In genomic region chr6:99599651-99600050, GRCm38 (mm10) we compare ENCODE assay signal across 10 mouse cellular contexts.
DNase-seq lines count a peak whose midpoint lies in the region; ATAC-seq and TF ChIP-seq lines count a peak whose summit lies in the region.
"Had no signal": no experiment of that assay in that cellular context is flagged by ENCODE, and none has a peak within 500 bp of the region (broad histone marks: within the 10 kb centered on the region; RNA-seq: fewer than 3 reads in every experiment).

No protein-coding gene starts in this region.

- no peak for TF ChIP-seq CTCF in lung, postnatal 0 days (IDR thresholded peaks at IDR 0.05)
- TF ChIP-seq CTCF in stomach, postnatal 0 days (IDR thresholded peaks at IDR 0.05; ENCODE audit: low read depth) = no peak

- H3K36me3 ChIP-seq in lung, postnatal 0 days (ENCODE audit: insufficient read depth, low read length) = no peaks in the 10 kb centered on the region
- H3K36me3 ChIP-seq in midbrain, embryonic 10.5 days = no peaks in the 10 kb centered on the region
- H3K36me3 ChIP-seq in stomach, postnatal 0 days (ENCODE audit: control insufficient read depth, insufficient read depth, low read length) = no peaks in the 10 kb centered on the region

- 0 out of 2 replicates have a peak overlapping the region, but pooled peaks have one; percentile 27 for H3K4me2 ChIP-seq in lung, postnatal 0 days (replicated peaks; ENCODE audit: low read depth, low read length)
- H3K4me2 ChIP-seq in stomach, postnatal 0 days (replicated peaks; ENCODE audit: low read depth) = 0 out of 2 replicates have a peak overlapping the region, but pooled peaks have one; percentile 11

- no peaks in the 10 kb centered on the region for H3K9me3 ChIP-seq in lung, postnatal 0 days (ENCODE audit: low read length)
- H3K9me3 ChIP-seq in midbrain, embryonic 10.5 days (replicated peaks) = no peaks in the 10 kb centered on the region
- H3K9me3 ChIP-seq in stomach, postnatal 0 days (ENCODE audit: control insufficient read depth, low read length) = no peaks in the 10 kb centered on the region

- ATAC-seq in lung, postnatal 0 days = no peak
- no peak for ATAC-seq in stomach, postnatal 0 days (ENCODE audit: low FRiP score, low TSS enrichment)

- peaks cover 4% of the 10 kb centered on the region; the same call in 1 of the 2 replicates for H3K4me1 ChIP-seq in lung, postnatal 0 days (ENCODE audit: insufficient read depth, low read depth, low read length)
- H3K4me1 ChIP-seq in midbrain, embryonic 10.5 days = peaks cover 18% of the 10 kb centered on the region
- no peaks in the 10 kb centered on the region for H3K4me1 ChIP-seq in stomach, postnatal 0 days (replicated peaks; ENCODE audit: control insufficient read depth, insufficient read depth)

- H3K27me3 ChIP-seq in lung, postnatal 0 days (replicated peaks; ENCODE audit: insufficient read depth, low read length) = no peaks in the 10 kb centered on the region
- peaks cover 6% of the 10 kb centered on the region; the same call in 1 of the 2 replicates for H3K27me3 ChIP-seq in midbrain, embryonic 10.5 days (ENCODE audit: low read depth, poor library complexity, severe bottlenecking)
- H3K27me3 ChIP-seq in stomach, postnatal 0 days (ENCODE audit: control insufficient read depth, insufficient read depth, low read length) = no peaks in the 10 kb centered on the region

- 30% methylated on average over 8 of the region's 8 CpGs for WGBS in lung, postnatal 0 days
- 30% methylated on average over 8 of the region's 8 CpGs for WGBS in midbrain, embryonic 10.5 days
- 41% methylated on average over 8 of the region's 8 CpGs for WGBS in stomach, postnatal 0 days

- DNase-seq in embryo, embryonic 11 days = peak; percentile 44
- DNase-seq in embryo, embryonic 10.5 days (ENCODE audit: low spot score) = no peak
- DNase-seq in lung, postnatal 0 days (ENCODE audit: low spot score) = no peak
- no peak for DNase-seq in lung, postnatal 25 days (ENCODE audit: low spot score)
- no peak for DNase-seq in midbrain, embryonic 10.5 days (ENCODE audit: low spot score)
- no peak for DNase-seq in stomach, postnatal 0 days (ENCODE audit: low spot score)
- DNase-seq in right cerebral cortex, postnatal 36 days (ENCODE audit: low spot score in 2 of 2) = no peak
- DNase-seq in right cerebral cortex, postnatal 4 days = no peak

- H3K9ac ChIP-seq in lung, postnatal 0 days (replicated peaks; ENCODE audit: low read depth) = 0 out of 2 replicates have a peak overlapping the region, but pooled peaks have one; percentile 29
- H3K9ac ChIP-seq in stomach, postnatal 0 days (ENCODE audit: low read length) = no peak overlapping the region
- H3K9ac ChIP-seq: lung, embryonic 14.5 days had no signal

- no peak overlapping the region for H3K27ac ChIP-seq in lung, postnatal 0 days (ENCODE audit: low read length)
- peak overlapping the region; percentile 71 for H3K27ac ChIP-seq in midbrain, embryonic 10.5 days (replicated peaks)
- H3K27ac ChIP-seq in stomach, postnatal 0 days (replicated peaks) = no peak overlapping the region

- H3K4me3 ChIP-seq in lung, postnatal 0 days (ENCODE audit: low read depth, low read length) = no peak overlapping the region
- H3K4me3 ChIP-seq in midbrain, embryonic 10.5 days = no peak overlapping the region
- no peak overlapping the region for H3K4me3 ChIP-seq in stomach, postnatal 0 days (ENCODE audit: low read depth, low read length)
- H3K4me3 ChIP-seq: erythroblast, embryonic 14.5 days had no signal

- TF ChIP-seq EP300 in lung, postnatal 0 days (IDR thresholded peaks at IDR 0.05) = no peak
- no peak for TF ChIP-seq EP300 in stomach, postnatal 0 days (optimal IDR thresholded peaks at IDR 0.05)
